Comparison of ENCODE assay signal across 11 mouse cellular contexts in the genomic region with DNA sequence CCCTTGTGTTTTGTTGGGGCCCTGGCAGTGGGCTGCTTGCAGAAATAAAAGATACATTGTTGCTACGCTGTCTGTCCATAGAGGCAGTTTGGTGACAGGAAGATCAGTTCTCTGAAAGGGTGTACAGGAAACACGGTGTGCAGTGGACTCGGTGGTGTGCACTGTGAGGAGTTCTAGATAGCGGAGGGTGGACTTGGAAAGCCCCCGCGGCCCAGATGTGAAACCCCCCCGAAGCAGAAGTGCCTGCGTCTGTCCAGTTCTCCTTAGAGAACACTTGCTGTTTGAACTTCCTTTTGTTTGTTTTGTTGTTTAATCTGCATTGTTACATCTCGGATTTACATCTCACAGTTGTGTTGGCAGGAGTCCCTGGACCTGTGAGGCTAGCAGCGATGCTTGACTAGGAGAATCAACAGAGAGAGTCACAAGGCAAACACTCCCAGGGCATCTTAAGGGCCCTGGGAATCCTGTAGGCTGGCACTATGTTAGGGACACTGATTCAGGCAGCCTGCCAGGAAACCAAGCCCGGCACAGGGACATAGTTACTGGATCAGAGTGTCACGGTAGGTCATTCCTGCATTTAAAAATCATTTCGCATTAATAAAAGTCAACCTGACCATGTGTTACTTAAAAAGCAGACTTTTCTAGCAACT. TPM values are rescaled to one million over a fixed set of nuclear protein-coding genes. Genes with fewer than 3 reads are reported as not detected.
DNase-seq lines count a peak whose midpoint lies in the region; ATAC-seq and TF ChIP-seq lines count a peak whose summit lies in the region.
"Had no signal": no experiment of that assay in that cellular context is flagged by ENCODE, and none has a peak within 500 bp of the region (broad histone marks: within the 10 kb centered on the region; RNA-seq: fewer than 3 reads in every experiment).

No protein-coding gene starts in this region.

- no peaks in the 10 kb centered on the region for H3K4me1 ChIP-seq in heart, embryonic 11.5 days (ENCODE audit: control insufficient read depth, insufficient read depth, low read length)
- H3K4me1 ChIP-seq in lung, adult 2 months (ENCODE audit: control insufficient read depth, insufficient read depth, low read length), result no peaks in the 10 kb centered on the region; the same call in 1 of the 2 replicates
- H3K4me1 ChIP-seq in liver, embryonic 12.5 days, result no peaks in the 10 kb centered on the region
- H3K4me1 ChIP-seq: forebrain, embryonic 10.5 days; hindbrain, embryonic 12.5 days had no signal

- H3K27me3 ChIP-seq in heart, embryonic 11.5 days (ENCODE audit: control insufficient read depth, insufficient read depth, low read length), result no peaks in the 10 kb centered on the region
- H3K27me3 ChIP-seq in liver, embryonic 12.5 days (replicated peaks), result no peaks in the 10 kb centered on the region
- H3K27me3 ChIP-seq: hindbrain, embryonic 12.5 days had no signal

- H3K36me3 ChIP-seq in heart, embryonic 11.5 days (ENCODE audit: control insufficient read depth, insufficient read depth, low read length), result peaks cover 3% of the 10 kb centered on the region; the same call in 1 of the 2 replicates
- 0 out of 2 replicates have a peak, but pooled peaks cover 7% of the 10 kb centered on the region for H3K36me3 ChIP-seq in liver, embryonic 12.5 days

- ATAC-seq in heart, embryonic 11.5 days (replicated peaks; ENCODE audit: insufficient number of reproducible peaks, low FRiP score, low TSS enrichment), result no peak
- ATAC-seq in erythroid progenitor cell, adult 5-6 weeks (replicated peaks; ENCODE audit: low FRiP score, poor library complexity, severe bottlenecking), result no peak
- no peak for ATAC-seq in liver, embryonic 12.5 days

- no peak overlapping the region for H3K4me2 ChIP-seq in heart, embryonic 11.5 days
- H3K4me2 ChIP-seq in liver, embryonic 12.5 days, result no peak overlapping the region
- H3K4me2 ChIP-seq: hindbrain, embryonic 12.5 days had no signal

- no peak overlapping the region for H3K9ac ChIP-seq in heart, embryonic 11.5 days (ENCODE audit: low read depth, low read length)
- H3K9ac ChIP-seq in liver, embryonic 12.5 days, result no peak overlapping the region
- H3K9ac ChIP-seq: hindbrain, embryonic 12.5 days had no signal

- H3K27ac ChIP-seq in heart, embryonic 11.5 days (ENCODE audit: low read depth, low read length), result no peak overlapping the region
- no peak overlapping the region for H3K27ac ChIP-seq in liver, embryonic 12.5 days
- H3K27ac ChIP-seq: forebrain, embryonic 10.5 days; hindbrain, embryonic 12.5 days had no signal

- TF ChIP-seq POLR2A in lung, adult 2 months (IDR thresholded peaks at IDR 0.05; ENCODE audit: borderline replicate concordance, extremely low read depth, low read depth, low read length), result no peak

- peak; percentile 74 to 76 for DNase-seq in heart, adult 18-20 months
- DNase-seq in A20 (ENCODE audit: low read depth, low spot score), result peak; percentile 73
- peak; percentile 63 for DNase-seq in adrenal gland, postnatal 25 days
- DNase-seq in lung, adult 2 months, result peak; percentile 63
- DNase-seq: right cerebral cortex, postnatal 25 days; thymus, adult 2 months had no signal

- TF ChIP-seq CTCF in lung, adult 2 months (IDR thresholded peaks at IDR 0.05; ENCODE audit: insufficient read depth, low read length), result no peak

- H3K9me3 ChIP-seq in heart, embryonic 11.5 days (replicated peaks; ENCODE audit: control insufficient read depth, low read length), result no peaks in the 10 kb centered on the region
- H3K9me3 ChIP-seq in liver, embryonic 12.5 days (replicated peaks), result no peaks in the 10 kb centered on the region
- H3K9me3 ChIP-seq: forebrain, embryonic 10.5 days; hindbrain, embryonic 12.5 days had no signal

- WGBS in heart, embryonic 11.5 days (ENCODE audit: insufficient replicate concordance), result 72% methylated on average over 13 of the region's 13 CpGs
- WGBS in lung, adult 2 months, result 35% methylated on average over 13 of the region's 13 CpGs
- WGBS in liver, embryonic 12.5 days (ENCODE audit: insufficient replicate concordance), result 64% methylated on average over 13 of the region's 13 CpGs

- H3K4me3 ChIP-seq in heart, embryonic 11.5 days (ENCODE audit: low read depth, low read length), result no peak overlapping the region
- H3K4me3 ChIP-seq in lung, adult 2 months (replicated peaks; ENCODE audit: extremely low read depth, low read depth, low read length), result no peak overlapping the region
- no peak overlapping the region for H3K4me3 ChIP-seq in liver, embryonic 12.5 days
- H3K4me3 ChIP-seq: forebrain, embryonic 10.5 days; hindbrain, embryonic 12.5 days had no signal

RNA-seq across cellular contexts. Expression of a gene that starts 47.8 kb away (rescaled TPM):
- 10 to 100 TPM; 10.1 to 11.3 TPM for total RNA-seq in heart, adult 18-20 months (2021)
- polyA plus RNA-seq in heart, embryonic 11.5 days (2014; fragmentation: Nextera tagmentation; extraction: Ambion mirVana), result 49.4 and 50.4 TPM in 2 replicates
- 19.0 and 19.9 TPM in 2 replicates for total RNA-seq in adrenal gland, postnatal 25 days (2021)
- 6.8 and 8.9 TPM in 2 replicates for polyA plus RNA-seq in lung, adult 2 months (2012; rRNA removed)
- total RNA-seq in erythroid progenitor cell, adult 5-6 weeks (2015; ENCODE audit: low replicate concordance), result 7.1 and 15.1 TPM in 2 replicates
- total RNA-seq in erythroid progenitor cell, adult 5-6 weeks (2017; ENCODE audit: low replicate concordance), result 15.9 and 23.4 TPM in 2 replicates
- 34.7 and 35.8 TPM in 2 replicates for polyA plus RNA-seq in liver, embryonic 12.5 days (2016; fragmentation: Nextera tagmentation; extraction: Ambion mirVana)

RNA-seq across cellular contexts. Expression of a gene that starts 52.0 kb away (rescaled TPM):
- 1 to 10 TPM; 6.5 TPM for total RNA-seq in heart, adult 18-20 months (2021)
- polyA plus RNA-seq in heart, embryonic 11.5 days (2014; fragmentation: Nextera tagmentation; extraction: Ambion mirVana), result 4.9 and 5.7 TPM in 2 replicates
- 4.2 and 6.7 TPM in 2 replicates for total RNA-seq in adrenal gland, postnatal 25 days (2021)
- polyA plus RNA-seq in lung, adult 2 months (2012; rRNA removed), result 5.1 and 7.0 TPM in 2 replicates
- total RNA-seq in erythroid progenitor cell, adult 5-6 weeks (2015; ENCODE audit: low replicate concordance), result 2.2 and 2.5 TPM in 2 replicates
- 3.1 and 5.0 TPM in 2 replicates for total RNA-seq in erythroid progenitor cell, adult 5-6 weeks (2017; ENCODE audit: low replicate concordance)
- 5.6 and 7.5 TPM in 2 replicates for polyA plus RNA-seq in liver, embryonic 12.5 days (2016; fragmentation: Nextera tagmentation; extraction: Ambion mirVana)
